Mouse (Mus musculus) c-Kit-positive CD71-positive TER-119-negative erythroid progenitor cells, embryonic 14.5 days (primary cell): ENCODE results near the gene Gm266.

Experiments
- DNase-seq: peaks from one replicate; pipeline ENCODE4 v3.0.0-alpha.2; 2013; ENCODE audit warnings: low read depth

Gene Gm266

DNA sequence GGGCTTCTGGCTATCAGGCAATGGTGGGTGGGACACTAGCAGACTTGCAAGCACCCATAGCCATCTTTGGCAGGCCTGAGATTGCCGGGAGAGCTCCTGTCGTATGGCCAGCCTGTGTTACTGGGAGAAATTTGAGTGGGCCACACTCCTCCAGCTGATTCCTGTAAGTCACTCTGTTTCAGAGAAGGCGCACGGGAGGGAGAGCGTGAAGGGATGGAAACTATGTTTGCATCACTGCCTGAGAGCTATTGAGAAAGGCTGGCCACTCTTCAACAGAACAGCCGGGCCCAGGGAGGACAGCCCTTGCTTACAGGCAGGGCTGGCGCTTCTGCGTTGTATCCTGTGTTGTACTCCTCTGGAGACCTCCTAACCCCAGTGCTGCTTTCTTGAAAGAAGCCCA lies 49.0 kb downstream of the Gm266 start:
- no peak for DNase-seq

DNA sequence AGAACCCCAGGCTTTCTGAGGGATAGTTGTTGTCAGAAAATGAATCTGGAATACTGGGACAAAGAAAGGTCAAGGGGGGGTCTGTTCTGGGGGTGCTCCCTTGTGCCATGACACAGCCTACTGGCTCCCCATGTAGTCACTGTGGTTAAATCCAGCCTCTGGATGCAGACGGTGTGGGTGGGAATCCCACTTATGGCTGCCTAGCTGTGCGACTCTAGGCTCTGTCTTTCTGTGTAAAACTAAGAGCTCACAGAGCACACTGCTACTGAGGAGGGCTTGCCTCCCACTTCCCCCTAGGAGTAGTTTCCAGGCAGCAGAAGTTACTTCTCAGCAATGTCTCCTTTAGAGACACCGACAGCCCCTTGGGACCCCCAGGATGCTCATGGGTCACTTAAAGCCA lies 49.5 kb downstream of the Gm266 start:
- DNase-seq: no peak

DNA sequence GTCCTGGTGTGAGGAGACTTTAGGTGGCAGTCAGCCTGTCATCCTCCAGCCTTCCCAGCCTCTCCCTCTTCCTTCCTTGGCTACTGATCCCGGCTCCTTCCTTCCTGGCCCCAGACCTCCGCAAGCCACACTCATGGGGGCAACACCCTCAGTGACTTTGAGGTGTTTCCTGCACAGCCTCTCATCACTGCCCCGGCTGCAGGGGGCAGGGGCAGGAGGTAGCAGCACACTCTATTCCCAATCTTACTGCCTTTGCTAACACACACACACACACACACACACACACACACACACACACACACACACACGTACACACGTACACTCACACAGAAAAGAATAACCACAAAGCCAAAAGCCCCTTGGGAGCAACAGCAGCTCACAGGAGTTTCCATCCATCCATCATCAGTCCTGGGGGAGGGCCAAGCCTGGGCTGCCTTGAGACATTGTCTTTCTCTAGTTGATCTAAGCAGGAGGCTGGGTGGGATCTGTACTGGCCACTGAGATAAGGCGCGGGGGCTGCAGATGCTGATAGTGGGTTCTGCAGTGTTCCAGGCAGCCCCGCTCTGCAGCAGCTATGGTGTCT lies 50.8 kb downstream of the Gm266 start:
- peak; percentile 71 for DNase-seq
